Mouse (Mus musculus): ENCODE measurements around the gene Esrp2. TPM values are rescaled to one million over a fixed set of nuclear protein-coding genes. Genes with fewer than 3 reads are reported as not detected.

Gene Esrp2
- 45.8 and 46.1 TPM in 2 replicates for polyA plus RNA-seq (2015; fragmentation: Nextera tagmentation; extraction: Ambion mirVana)

DNA sequence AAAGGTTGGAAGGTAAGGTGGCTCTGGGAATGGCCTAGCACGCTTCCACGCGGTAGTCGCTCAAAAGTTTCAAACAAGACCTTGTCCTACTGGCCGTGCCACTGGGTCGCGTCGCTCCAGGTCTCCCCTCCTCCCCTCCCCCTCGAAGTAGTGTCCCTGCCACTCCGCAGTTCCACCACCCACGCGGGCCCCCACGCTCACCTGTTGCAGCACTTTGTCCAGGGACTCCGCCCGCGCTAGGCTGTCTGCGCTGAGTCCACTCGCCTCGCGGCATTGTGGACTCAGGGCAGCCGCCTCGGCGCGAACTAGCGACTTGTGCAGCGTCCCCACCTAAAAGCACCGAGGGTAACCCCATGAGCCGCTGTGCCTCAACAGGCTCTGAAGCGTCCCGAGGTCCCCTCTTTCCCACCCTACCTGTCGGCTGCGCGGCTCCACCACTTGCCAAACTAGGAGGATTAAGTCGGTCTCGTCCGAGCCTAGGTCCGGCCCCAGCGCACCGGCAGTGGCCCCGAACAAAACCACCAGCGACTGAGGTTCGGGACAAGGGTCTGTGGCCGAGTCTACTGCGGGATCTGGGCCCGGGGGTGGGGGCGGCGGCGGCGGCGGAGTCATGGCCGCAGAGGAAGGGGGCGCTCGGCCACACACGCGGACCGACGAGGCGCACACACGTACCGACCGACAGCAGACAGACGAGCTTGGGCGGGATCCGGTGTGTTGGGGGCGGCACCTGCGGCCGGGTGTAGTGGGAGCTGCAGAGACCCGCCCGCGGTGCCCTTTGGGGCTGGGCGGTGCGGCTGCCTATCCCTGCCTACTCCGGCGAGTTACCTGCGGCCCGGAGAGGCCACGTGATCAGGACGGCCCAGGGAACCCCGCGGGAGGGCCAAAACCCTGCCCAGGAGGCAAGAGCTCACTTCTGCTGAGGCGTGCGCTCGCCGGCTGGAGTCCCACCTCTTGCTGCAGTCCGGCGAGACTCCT, at the start of gene Esrp2:
Gene Esrp2, minus strand, starts transcription at position 819 of the 975 bp plus-strand sequence.
- peak within 1 kb of the TSS; percentile 47 for H3K4me3 ChIP-seq (replicated peaks)
- H3K9ac ChIP-seq, result peak within 1 kb of the TSS; percentile 29
- peak; percentile 74 for ATAC-seq (ENCODE audit: insufficient read depth, low FRiP score, low read depth)
- H3K27ac ChIP-seq, result peak within 1 kb of the TSS; percentile 88
- H3K27me3 ChIP-seq (replicated peaks), result peaks cover 30% of the 10 kb centered on the region
- H3K36me3 ChIP-seq, result peaks cover 11% of the 10 kb centered on the region
- no peaks in the 10 kb centered on the region for H3K9me3 ChIP-seq
- H3K4me2 ChIP-seq, result peak within 1 kb of the TSS; percentile 86
- under 1% methylated on average over 79 of the region's 86 CpGs for WGBS
- H3K4me1 ChIP-seq, result peaks cover 23% of the 10 kb centered on the region

DNA sequence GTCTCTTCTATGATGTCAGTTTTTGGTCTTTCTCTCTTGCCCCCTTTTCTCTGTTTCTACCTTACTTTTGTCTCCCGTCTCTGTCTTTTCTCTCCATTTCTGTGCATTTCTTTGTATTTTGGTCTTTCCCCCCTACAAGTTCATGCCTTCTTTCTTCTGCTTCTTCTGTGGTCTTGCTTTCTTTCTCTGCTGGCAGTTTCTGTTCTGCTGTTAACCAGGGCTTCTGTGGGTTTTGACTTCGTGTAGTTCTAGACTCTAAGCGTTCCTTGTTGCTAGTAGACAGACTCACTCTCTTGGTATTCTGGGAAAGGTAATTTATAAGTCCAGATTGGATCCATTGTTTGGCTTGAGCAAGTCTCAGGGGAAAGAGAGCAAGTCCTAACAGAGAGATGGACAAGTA, 49.6 kb upstream of the Esrp2 start:
- no peaks in the 10 kb centered on the region for H3K9me3 ChIP-seq
- H3K36me3 ChIP-seq, result peaks cover 10% of the 10 kb centered on the region; the same call in 1 of the 2 replicates
- H3K4me2 ChIP-seq, result no peak overlapping the region
- no peak for ATAC-seq (ENCODE audit: insufficient read depth, low FRiP score, low read depth)
- no peaks in the 10 kb centered on the region for H3K4me1 ChIP-seq
- no peak overlapping the region for H3K9ac ChIP-seq
- WGBS, result 94% methylated on average over 3 of the region's 3 CpGs
- no peak overlapping the region for H3K4me3 ChIP-seq (replicated peaks)
- H3K27me3 ChIP-seq (replicated peaks), result no peaks in the 10 kb centered on the region
- H3K27ac ChIP-seq, result no peak overlapping the region

DNA sequence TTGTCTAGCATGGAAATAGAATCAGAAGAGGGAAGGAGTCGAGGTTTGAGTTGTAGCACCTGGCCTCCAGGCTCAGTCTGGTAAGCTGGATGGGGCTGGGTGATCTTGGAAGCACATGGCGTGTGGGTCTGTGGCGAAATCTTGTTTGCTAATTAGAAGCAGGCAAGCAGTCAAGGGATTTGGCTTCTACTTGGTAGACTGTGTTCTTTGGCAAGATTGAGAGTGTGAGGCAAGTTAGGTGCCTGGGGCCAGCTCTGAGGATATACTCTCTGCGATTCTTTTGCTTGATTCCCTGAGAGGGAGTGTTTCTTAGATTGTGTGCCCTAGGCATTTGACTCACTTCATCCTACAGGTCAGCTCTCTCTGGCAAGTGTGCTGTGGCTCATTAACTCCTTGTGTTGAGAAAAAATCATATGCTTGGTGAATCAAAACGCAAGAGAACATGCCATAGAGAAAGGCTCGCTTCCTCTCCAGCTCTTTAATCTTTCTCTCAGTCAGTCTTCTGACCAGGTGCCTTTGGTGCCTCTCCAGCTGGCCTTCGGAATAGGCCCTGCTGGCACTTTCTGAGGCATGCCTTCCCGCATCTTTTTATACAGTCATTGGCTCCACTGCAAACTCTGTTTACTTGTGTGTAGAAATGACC, 49.0 kb upstream of the Esrp2 start:
- no peaks in the 10 kb centered on the region for H3K9me3 ChIP-seq
- no peaks in the 10 kb centered on the region for H3K4me1 ChIP-seq
- H3K27ac ChIP-seq, result no peak overlapping the region
- peaks cover 6% of the 10 kb centered on the region; the same call in 1 of the 2 replicates for H3K36me3 ChIP-seq
- ATAC-seq (ENCODE audit: insufficient read depth, low FRiP score, low read depth), result no peak
- WGBS, result 85% methylated on average over 8 of the region's 8 CpGs
- no peak overlapping the region for H3K9ac ChIP-seq
- H3K4me2 ChIP-seq, result no peak overlapping the region
- H3K4me3 ChIP-seq (replicated peaks), result no peak overlapping the region
- no peaks in the 10 kb centered on the region for H3K27me3 ChIP-seq (replicated peaks)

DNA sequence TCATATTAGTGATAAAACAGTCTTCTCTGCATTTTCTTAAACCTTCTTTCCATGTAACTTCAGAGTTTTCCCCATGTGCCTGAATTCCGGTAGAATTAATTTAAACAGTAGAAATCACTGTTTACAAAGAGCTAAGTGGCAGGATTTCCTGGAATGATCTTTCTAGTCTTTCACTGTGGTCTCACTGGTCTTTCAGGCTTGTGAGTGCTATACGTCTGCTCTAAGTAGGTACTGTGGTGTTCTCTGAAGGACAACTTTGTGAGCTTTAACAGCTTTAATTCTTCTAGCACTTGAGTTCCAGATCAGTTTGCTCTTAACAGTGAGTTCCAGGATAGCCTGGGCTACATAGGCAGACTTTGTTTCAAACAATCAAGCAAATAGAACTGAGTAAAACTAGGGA, 41.7 kb upstream of the Esrp2 start:
- H3K9me3 ChIP-seq, result no peaks in the 10 kb centered on the region
- peaks cover 8% of the 10 kb centered on the region; the same call in 1 of the 2 replicates for H3K4me1 ChIP-seq
- no peak overlapping the region for H3K4me3 ChIP-seq (replicated peaks)
- no peak overlapping the region for H3K9ac ChIP-seq
- peaks cover 3% of the 10 kb centered on the region; the same call in 1 of the 2 replicates for H3K36me3 ChIP-seq
- no peak overlapping the region for H3K4me2 ChIP-seq
- ATAC-seq (ENCODE audit: insufficient read depth, low FRiP score, low read depth), result no peak
- no peaks in the 10 kb centered on the region for H3K27me3 ChIP-seq (replicated peaks)
- WGBS, result 29% methylated on average over 2 of the region's 2 CpGs
- H3K27ac ChIP-seq, result no peak overlapping the region

DNA sequence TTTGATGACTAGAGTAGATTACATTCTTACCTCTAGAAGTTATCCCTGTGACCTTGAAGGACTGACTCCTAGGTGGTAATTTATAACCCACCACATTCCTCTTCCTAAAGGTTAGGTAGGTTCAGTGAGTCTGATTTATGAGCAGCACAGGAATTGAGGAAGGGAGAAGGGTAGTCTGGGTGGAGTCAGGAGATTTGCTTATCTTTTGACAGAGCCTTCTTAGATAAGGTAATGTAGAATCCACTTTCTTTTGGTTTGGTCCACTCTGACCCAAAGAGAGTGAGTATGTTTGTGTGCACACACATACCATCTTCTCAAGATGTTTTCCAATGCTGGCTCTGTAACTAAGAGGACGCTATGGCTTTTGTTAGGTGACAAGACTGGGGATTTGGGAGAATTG, 40.8 kb upstream of the Esrp2 start:
- Histone ChIP-seq H3K27ac (no peak overlapping the region), H3K4me2 (no peak overlapping the region), H3K36me3 (peaks cover 3% of the 10 kb centered on the region; the same call in 1 of the 2 replicates), H3K4me1 (peaks cover 8% of the 10 kb centered on the region; the same call in 1 of the 2 replicates), H3K27me3 (replicated peaks) (no peaks in the 10 kb centered on the region), H3K9me3 (no peaks in the 10 kb centered on the region), H3K9ac (no peak overlapping the region), H3K4me3 (replicated peaks) (no peak overlapping the region)
- 49% methylated on average over 1 of the region's 1 CpGs for WGBS
- no peak for ATAC-seq (ENCODE audit: insufficient read depth, low FRiP score, low read depth)

DNA sequence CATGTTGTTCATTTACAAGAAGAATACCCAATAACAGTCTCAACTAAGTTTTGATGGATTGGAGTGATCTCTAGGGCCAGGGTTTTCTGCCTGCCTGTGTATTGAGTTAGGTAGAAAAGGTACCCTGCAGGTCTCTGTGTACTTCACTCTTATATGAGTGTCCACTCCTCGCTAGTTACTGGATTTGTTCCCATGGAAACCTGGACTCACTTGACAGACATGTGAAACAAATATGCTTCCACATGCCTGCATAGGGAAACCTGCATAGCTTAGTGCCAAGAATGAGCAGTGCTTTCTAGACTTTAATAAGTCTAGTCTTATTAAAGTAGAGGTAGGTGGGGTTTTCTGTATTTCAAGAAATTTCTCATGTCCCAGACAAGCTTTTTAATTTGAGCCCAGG, 40.1 kb upstream of the Esrp2 start:
- Histone ChIP-seq H3K27ac (no peak overlapping the region), H3K4me3 (replicated peaks) (no peak overlapping the region), H3K9ac (no peak overlapping the region), H3K27me3 (replicated peaks) (no peaks in the 10 kb centered on the region), H3K36me3 (peaks cover 1% of the 10 kb centered on the region; the same call in 1 of the 2 replicates), H3K9me3 (no peaks in the 10 kb centered on the region), H3K4me2 (no peak overlapping the region), H3K4me1 (peaks cover 8% of the 10 kb centered on the region; the same call in 1 of the 2 replicates)
- ATAC-seq (ENCODE audit: insufficient read depth, low FRiP score, low read depth), result no peak
- WGBS, result 14% methylated on average over 1 of the region's 1 CpGs

DNA sequence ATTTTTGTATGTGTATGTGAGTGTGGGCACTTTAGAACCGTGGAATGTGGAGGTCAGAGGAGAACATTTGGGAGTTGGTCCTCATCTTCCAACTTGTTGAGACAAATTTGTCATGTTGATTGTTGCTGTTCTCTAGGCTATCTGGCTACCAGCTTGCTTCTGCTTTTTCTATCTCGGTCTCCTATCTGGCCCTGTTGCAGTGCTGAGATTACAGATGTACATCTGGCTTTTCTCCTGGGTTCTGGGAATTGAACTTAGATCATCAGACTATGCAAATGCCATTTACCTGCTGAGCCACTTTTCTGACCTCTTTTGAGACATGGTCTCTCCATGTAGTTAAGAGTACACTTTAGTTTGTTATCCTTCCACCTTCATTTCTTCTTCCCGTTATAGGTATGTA, 36.8 kb upstream of the Esrp2 start:
- ATAC-seq (ENCODE audit: insufficient read depth, low FRiP score, low read depth), result no peak
- WGBS, result 85% methylated on average over 3 of the region's 3 CpGs
- Histone ChIP-seq H3K27ac (no peak overlapping the region), H3K36me3 (no peaks in the 10 kb centered on the region), H3K4me1 (peaks cover 10% of the 10 kb centered on the region; the same call in 1 of the 2 replicates), H3K4me2 (no peak overlapping the region), H3K9ac (no peak overlapping the region), H3K9me3 (no peaks in the 10 kb centered on the region), H3K27me3 (replicated peaks) (no peaks in the 10 kb centered on the region), H3K4me3 (replicated peaks) (no peak overlapping the region)

DNA sequence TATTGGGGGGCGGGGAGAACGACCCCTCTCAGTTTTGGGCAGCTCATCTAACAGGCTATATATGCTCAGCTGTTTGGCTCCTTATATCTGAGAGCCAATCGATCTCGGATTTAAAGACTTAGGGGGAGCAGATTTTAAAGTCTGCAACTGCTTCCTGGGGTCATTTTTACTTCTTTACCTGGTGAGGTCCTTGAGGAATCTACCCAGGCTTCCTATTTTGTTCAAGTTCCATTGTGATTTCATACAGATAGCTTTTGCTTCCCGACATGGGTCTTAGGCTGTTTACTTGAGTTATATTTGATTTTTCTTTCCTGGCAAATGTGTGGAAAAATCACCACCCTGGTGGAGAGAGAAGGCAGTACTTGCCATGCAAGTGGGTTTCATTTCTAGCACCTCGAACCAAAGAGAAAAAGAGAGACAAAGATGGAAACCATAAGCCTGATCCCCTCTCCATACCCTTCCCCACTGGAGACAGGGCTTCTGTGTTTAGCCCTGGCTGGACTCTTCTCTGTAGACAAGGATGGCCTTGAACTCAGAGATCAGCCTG, 33.2 kb upstream of the Esrp2 start:
- Histone ChIP-seq H3K4me2 (peak overlapping the region; percentile 88), H3K4me1 (0 out of 2 replicates have a peak, but pooled peaks cover 6% of the 10 kb centered on the region), H3K9ac (no peak overlapping the region), H3K27me3 (replicated peaks) (no peaks in the 10 kb centered on the region), H3K27ac (no peak overlapping the region), H3K9me3 (no peaks in the 10 kb centered on the region), H3K36me3 (no peaks in the 10 kb centered on the region), H3K4me3 (replicated peaks) (peak overlapping the region; percentile 76)
- 26% methylated on average over 6 of the region's 6 CpGs for WGBS
- no peak for ATAC-seq (ENCODE audit: insufficient read depth, low FRiP score, low read depth)

DNA sequence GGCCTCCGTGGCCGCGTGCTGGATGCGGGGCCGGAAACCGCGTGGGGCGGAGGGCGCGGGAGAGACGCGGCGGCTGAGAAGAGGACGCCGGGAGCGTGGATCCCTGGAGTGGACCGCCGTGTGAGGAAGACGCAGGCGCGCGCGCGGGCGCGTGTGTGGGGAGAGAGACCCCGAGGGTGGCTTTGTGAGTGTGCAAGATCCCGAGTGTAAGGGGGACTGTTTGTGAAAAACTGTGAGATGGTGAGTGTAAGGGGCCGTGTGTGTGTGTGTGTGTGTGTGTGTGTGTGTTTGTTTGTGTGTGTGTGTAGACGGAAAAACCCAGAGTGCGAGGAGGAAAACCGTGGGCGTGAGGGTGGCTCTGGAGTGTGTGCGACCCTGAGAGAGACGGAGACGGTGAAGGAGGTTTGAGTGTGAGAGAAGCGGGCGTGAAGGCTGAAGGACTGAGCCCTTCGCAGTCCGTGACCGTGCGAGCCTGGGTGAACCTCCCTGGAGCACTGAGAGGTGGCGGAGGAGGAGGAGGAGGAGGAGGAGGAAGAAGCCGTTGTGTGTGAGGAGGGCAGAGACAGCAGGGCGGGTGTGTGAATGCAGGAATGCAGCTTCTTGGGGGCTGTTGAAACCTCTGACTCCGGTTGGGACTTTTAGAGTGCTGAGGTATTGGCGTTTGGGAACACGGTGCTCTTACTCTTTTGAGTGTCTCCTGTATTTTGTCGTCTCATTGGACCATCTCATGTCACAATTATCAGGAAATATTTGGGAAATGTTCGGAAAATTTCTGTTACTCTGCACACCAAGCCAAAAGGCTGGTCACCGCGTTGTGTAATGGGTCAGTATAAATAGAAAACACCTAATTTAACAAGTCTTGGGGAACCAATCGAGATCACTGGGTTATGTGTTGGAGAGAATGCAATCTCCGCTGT, 32.5 kb upstream of the Esrp2 start:
- Histone ChIP-seq H3K4me2 (peak overlapping the region; percentile 88), H3K9ac (peak overlapping the region; percentile 57), H3K4me3 (replicated peaks) (peak overlapping the region; percentile 76), H3K4me1 (0 out of 2 replicates have a peak, but pooled peaks cover 6% of the 10 kb centered on the region), H3K36me3 (no peaks in the 10 kb centered on the region), H3K27me3 (replicated peaks) (no peaks in the 10 kb centered on the region), H3K9me3 (no peaks in the 10 kb centered on the region), H3K27ac (peak overlapping the region; percentile 73)
- ATAC-seq (ENCODE audit: insufficient read depth, low FRiP score, low read depth), result peak; percentile 63
- under 1% methylated on average over 54 of the region's 54 CpGs for WGBS

DNA sequence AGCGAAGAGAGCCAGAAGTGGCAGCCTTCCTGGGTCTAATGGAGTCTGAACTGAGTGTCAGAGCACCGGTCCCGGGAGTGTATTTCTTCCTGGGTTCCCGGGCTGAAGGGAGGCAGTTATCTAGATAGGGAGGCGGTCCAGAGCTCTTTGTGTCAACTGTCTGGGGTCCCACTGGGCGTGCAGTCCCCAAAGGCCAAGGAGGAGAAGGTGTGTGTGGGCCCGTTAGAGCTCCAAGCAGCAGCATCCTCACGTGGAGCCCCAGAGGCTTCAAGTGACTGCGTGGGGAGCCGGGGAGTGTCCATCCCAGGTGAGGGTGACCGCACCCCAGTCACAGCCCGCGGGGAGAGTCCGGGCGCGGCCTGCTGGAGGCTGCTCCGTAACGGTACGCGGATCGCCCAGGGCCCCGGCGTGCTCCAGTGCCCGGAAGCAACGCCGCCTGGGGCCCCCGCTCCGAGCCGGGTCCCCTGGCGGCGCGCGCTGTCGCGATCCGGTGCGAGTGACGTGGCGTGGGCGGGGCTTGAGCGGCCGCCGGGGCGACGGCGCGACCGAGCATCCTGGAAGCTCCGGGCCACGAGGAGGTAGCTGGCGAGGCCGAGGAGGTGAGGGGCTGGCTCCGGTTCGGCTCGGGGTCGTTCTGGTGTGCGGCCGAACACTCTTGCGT, 31.7 kb upstream of the Esrp2 start, which contains the start of gene Slc7a6:
Gene Slc7a6, plus strand, starts transcription at position 502 of the 661 bp plus-strand sequence.
- H3K36me3 ChIP-seq, result 0 out of 2 replicates have a peak, but pooled peaks cover 3% of the 10 kb centered on the region
- H3K27ac ChIP-seq, result peak within 1 kb of the TSS; percentile 73
- peak; percentile 87 for ATAC-seq (ENCODE audit: insufficient read depth, low FRiP score, low read depth)
- peak within 1 kb of the TSS; percentile 76 for H3K4me3 ChIP-seq (replicated peaks)
- under 1% methylated on average over 59 of the region's 59 CpGs for WGBS
- H3K9me3 ChIP-seq, result no peaks in the 10 kb centered on the region
- H3K27me3 ChIP-seq (replicated peaks), result no peaks in the 10 kb centered on the region
- H3K9ac ChIP-seq, result peak within 1 kb of the TSS; percentile 57
- peak within 1 kb of the TSS; percentile 88 for H3K4me2 ChIP-seq
- H3K4me1 ChIP-seq, result 0 out of 2 replicates have a peak, but pooled peaks cover 6% of the 10 kb centered on the region

Measured in stomach, embryonic 15.5 days (tissue).